Mouse (Mus musculus): ENCODE results near the gene Pgm5.
"Not testable (repeated sequence)": the region's sequence is repeated elsewhere in the genome, so short reads cannot be mapped to it uniquely, and the experiment has no call there.

Gene Pgm5

DNA sequence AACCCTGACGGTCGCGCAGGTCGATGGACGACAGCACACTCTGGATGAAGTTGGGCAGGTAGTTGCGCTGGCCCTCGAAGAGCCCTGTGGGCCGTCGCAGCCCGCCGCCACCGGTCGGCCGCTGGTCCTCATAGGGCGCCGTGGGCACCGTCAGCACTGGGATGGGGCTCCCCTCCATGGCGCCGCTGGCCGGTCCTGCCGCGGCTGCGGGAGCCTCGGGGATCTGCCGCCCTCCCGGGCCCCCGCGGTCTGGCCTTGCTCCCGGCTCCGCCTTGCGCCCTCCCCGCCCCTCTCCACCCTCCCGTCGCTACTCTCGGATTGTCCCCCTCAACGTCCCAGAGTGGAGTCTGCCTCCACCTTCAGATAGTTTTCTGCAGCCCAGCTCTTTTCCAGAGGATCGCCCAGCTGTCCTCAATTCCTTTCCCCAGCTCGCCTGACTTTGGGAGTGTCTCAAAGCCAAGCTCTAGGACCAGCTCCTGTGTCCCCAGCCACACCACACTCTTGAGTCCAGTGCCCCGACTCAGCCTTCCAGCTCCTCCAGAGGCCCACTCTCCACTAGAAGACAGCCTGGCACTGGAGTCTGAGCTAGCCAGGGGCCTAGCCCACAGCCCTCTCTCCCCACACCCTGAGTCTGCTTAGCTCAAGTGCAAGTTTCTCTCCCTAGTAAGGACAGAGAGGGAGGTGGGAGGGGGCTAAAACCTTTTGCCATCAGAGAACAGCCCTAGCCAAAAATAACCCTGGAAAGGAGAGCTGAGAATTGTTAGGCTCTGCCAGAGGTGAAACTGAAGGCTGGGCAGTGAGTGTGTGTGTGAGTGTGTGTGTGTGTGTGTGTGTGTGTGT, at the start of gene Pgm5:
TSS of gene Pgm5 (minus strand) at position 244 of the 840 bp plus-strand sequence.
- DNase-seq (ENCODE audit: low spot score in 2 of 2): no peak

DNA sequence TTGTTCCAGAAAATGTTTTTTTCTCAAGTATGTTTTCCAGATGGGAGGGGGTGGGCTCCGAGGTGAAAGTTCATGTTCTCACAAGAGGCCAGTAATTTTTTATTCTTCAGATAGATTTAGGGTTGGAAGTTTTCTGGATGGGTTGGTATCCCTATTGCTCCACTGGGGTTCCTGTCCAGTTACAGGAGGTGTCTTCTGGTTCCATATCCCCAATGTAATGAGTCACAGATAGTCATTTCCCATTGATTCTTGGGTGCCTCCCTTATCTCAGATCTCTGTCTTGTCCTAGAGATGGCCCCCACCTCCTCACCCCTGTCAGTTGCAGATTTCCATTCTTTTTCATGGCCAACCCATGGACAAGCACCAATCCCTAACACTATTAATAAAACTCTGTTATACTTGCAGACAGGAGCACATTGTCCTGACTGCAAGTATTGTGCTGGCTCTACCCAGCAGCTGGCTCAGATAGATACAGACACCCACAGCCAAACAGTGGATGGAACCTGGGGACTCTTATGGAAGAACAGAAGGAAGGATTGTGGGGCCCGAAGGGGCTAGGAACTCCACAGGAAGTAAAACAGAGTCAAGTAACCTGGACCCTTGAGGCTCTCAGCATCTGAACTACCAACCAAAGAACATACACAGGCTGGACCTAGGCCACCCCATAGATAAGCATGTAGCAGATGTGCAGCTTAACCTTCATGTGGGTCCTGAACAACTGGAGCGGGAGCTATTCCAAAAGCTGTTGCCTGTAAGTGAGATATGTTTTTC, 46.9 kb upstream of the Pgm5 start:
- no peak for DNase-seq (ENCODE audit: low spot score in 2 of 2)

DNA sequence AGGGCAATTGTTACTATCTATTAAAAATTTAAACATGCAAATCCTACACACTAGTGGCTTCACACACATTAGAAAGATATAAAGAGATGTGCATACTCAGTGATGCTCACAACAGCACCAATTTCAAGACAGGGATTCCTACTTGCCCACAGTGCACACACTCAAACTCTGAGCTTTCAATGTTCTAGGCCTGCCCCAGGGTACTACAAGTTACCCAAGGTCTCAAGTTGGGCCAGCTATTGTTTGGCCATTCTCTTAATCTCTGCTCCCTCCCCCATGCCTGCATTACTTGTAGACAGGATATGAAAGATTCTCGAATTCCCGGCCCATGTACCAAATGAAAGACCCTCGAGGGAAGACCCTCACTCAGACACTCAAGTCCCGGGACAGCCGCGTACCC, 46.0 kb upstream of the Pgm5 start:
- no peak for DNase-seq (ENCODE audit: low spot score in 2 of 2)

DNA sequence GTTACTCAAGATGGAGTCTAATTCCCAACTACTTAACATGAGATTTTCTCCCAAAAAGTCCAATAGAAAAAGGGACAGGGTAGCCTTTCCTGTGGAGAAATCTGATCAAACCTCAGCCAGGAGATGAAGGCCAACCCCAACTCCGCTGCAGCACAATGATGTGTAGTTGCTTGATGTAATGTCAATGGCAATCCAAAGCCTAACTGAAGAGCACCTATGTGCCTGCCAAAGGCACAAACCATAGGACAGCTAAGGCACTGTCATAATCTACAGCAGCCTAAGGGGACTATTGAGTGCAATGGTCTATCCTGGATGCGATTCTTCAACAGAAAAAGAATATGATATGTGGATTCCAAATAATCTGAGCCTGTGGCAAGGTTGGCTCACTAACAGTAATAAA, 41.2 kb upstream of the Pgm5 start:
- DNase-seq (ENCODE audit: low spot score in 2 of 2): no peak

DNA sequence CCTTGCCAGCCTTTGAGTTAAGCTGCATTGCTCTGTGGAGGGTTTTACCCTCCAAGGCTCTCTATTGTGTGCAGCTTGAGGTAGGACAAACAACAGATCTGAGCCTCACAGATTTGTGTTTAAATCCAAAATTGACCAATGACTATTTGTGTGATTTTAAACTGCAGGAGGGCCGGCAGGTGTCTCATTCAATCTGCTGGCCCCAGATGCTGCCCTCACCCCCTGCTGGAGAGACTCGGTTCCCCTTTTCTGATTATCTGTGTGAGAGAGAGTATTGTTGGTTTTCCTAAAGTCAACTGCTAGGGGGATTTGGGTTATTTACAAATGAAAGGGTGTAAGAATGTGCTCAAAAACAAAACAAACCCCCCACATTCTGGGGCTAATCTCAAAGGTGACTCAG, 40.6 kb upstream of the Pgm5 start:
- no peak for DNase-seq (ENCODE audit: low spot score in 2 of 2)

DNA sequence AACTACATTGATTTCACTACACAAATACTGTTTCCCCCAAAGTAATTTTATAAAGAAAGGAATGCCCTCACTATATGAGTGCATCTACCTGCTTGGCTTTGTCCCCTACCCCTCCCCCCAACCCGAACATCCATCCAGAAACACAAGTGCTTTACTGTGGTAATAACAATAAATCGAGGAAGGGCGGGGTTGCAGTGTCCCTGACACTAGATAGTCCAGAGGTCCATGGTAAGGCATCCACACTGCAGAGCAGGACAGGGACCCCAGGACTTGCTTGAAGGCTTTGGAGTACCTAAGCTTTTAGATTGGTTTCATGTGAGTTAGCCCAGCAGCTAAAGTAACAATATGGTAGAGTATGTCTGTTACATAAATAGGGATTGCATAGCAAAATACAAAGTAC, 40.0 kb upstream of the Pgm5 start:
- DNase-seq (ENCODE audit: low spot score in 2 of 2): no peak

DNA sequence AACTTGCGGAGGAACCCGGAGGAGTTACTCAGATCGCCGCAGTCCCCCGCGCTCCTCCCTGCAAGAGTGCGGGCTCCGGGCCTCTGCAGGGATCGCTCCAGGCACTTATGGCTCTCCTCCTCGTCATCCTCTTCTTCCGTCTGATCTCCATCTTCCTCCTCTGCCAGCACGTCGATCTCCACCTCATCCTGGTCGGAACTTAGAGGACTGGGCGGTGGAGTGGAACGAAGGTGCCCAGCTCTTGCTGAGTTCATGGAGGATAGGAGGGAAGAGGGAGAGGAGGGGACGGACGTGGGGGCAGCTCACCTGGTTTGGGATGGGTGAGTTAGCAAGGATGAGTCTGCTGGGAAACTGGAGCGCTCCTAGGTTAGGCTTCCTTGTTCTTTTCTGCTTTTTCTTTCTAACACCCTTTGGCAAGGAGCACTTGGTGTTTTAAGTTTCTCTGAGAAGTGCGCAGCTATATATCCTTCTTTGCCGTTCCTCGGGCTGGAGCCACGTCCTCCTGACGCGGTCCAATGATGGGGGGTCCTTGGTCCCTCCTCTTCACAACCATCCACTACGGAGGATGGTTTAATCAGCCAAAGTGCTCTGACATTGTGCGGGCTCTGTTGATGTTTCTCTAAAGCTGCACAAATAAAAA, 39.0 kb upstream of the Pgm5 start, which contains the start of gene Foxd4:
TSS of gene Foxd4 (minus strand) at position 617 of the 640 bp plus-strand sequence.
- no peak for DNase-seq (ENCODE audit: low spot score in 2 of 2)

DNA sequence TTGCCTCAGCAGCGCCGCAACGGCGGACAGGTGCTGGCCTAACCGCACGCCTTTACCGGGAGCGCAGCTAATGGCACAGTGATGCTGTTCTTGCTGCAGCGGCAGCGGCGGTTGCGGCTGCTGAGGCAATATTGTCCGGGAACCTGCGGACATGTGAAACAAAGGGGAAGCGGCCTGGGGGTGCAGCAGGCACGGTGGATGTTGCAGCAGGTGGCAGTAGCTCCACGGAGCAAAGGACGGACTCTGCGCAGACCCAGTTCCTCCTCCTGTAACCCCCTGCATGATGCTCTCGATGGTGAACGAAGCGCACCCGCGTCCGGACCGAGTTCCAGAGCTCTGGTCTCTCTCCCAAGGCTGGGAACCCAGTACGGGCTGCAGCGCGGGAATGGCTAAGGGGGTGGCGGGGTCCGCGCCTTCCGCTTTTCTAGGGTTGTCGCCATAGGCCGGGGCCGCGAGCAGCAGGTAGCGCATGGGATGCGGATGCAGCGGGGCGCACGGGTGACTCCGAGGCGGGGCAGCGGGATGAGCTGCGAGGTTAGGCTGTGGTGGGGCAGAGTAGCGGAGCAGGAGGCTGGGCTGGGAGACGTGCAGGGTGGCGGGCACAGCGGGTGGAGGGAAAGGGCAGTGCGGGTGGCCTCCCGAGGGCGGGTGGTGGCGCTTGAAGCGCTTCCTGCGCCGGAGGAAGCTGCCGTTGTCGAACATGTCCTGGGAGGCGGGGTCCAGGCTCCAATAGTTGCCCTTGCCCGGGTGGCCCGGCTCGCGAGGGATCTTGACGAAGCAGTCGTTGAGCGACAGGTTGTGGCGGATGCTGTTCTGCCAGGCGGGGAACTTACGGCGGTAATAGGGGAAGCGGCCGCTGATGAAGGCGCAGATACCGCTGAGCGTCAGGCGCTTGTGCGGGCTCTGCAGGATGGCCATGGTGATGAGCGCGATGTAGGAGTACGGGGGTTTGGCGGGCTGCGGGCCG, 38.2 kb upstream of the Pgm5 start:
- peak in 1 of 2 experiments; percentile 15 for DNase-seq (ENCODE audit: low spot score in 2 of 2)

DNA sequence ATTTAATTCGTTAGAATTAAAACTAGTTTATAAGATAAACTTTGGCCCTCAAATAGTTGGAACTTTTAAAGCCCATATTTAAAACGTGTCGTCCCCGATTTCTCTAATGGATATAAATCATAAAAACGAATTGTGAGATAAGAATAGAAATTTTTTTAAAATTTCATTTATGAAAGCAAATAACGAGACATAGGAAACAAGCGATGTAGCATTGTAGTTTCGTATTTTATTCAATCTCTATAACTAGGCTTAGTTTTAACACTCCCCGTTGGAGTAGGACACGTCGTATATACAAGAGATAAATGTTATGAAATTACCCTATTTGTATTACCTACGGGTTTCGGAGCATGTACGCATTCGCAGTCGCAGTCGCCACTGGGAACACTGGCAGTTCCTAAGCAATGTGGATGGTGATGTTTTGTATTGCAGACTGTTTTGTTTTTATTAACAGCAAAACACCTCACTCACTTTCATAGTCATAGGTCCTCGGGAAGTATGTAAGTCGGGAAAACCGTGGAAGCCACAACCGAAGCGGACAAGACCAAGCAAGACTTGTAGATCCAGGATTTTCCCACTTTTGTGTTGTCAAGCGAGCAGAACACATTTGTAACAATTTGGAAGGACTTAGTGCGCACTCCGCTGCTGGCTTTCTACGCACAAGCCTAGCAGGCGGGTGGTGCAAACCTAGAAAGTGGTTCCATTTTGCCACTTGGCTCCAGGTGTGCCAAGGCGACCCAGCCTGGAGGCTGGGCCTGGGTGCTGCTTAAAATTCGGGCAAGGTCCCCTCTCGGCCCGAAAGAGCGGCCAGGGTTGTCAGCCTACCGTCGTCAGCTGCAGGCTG, 37.3 kb upstream of the Pgm5 start:
- no peak for DNase-seq (ENCODE audit: low spot score in 2 of 2)

DNA sequence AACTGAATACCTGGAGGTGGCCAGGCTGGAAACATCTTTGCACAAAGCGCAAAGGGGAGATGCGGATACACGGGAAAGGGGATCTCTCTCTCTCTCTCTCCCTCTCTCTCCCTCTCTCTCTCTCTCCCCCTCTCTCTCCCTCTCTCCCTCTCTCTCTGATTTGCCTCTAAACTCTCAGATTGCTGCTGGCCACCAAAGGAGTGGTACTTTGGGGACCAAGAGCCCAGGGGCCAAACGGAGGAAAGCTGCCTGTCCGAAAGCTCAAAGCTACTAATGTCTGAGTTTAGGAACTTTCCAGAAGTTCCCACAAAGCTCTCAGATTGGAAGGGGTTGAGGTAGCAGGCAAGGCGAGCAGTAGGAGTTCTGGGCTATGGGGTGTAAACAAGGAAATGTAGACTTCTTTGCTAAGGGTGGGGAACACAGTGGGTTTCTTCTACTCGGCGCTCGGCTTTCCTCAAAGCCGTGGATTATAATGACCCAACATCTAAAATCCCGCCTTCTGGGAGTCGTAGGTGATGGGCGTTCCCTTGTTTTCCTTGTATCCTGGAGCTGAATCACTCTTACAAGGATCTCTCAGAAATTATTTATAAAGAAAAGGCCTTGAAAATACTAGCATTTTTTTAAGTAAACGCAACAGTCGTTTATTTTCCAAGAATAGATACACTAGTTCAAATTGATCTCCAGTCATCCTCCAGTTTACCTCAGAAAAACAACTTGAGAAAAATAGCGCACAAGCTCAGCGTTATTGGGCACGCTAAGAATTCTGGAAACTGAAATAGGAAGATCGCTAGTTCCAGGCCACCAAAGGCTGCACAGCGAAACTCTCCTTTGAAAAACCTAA, 36.5 kb upstream of the Pgm5 start:
- DNase-seq (ENCODE audit: low spot score in 2 of 2): no peak

DNA sequence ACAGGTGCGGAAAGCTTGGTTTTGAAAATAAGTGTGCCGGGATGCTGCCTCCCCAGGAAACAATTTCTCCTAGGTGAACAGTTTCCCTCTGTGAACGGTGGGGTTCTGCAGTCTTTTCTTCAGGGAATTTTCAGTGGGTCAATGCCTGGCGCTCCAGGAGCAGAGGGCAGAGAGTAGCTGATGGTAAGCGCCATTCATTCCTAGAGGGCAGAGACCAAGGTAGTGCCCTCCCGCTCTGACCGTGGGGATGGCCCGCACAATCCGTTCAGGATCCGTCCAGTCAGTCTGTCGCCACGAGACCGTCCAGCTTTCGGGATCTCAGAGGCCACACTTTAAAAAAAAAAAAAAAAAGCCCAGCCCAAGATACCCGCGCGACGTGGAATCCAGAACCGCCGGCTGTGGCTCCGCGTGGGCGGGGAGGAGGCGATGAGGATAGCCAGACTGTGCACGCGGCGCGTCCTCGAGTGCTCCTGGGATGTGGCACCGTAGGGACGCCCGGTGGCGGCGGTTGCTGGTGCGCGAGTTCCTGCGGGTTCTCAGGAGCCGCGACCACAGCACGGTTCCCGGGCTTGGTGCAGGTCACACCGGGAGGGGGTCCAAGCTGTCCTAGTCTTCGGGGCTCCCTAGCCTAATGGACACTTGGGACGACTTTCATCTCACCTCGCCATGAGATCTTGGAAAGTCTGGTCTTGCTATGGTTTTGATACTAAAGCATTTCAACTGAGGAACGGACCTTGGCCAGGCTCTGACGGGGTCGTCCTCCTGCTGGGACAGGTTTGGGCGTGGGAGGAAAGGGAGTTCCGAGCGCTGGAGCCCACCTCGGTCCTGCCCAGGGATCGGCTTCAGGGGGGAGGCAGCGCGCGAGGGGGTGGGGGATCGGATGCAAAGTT, 35.6 kb upstream of the Pgm5 start:
- DNase-seq (ENCODE audit: low spot score in 2 of 2): no peak

DNA sequence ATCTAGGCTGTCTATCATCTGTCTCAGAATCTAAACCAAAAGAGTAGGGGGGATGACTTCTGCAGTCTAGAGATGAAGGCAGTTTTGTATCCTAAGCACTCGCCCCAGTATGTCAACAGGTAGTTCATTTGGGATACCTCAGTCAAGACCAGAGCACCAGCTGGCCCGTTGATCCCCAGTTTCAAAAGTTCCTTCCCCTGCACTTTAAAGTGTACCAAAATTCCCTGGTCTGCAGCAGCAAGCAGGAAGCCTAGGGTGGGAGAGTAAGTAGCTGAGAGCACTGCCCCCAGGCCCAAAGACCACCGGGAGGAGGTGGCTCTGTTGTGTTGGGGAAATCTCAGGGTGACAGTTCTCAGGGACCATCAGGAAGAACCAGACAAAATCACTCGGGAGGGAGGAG, 34.9 kb upstream of the Pgm5 start:
- DNase-seq (ENCODE audit: low spot score in 2 of 2): no peak

DNA sequence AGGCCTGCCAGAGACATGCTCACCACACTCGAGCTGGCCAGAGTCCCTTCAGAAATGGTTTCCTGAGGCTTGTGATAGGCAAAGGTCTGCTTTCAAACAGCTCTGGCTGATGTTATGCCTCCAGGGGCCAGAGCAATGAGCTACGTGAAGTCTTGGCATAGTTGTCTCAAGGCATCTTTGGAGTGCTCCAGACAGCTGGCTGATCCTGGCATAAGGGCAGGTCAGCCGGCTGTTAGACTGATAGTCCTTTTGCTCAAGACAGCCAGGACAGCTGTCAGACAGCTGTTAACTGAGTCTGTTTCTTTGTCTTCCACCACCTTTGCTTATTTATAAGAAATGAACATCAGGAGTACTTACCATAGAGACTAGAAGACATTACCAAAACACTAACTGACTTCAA, 25.2 kb upstream of the Pgm5 start:
- DNase-seq (ENCODE audit: low spot score in 2 of 2): no peak

DNA sequence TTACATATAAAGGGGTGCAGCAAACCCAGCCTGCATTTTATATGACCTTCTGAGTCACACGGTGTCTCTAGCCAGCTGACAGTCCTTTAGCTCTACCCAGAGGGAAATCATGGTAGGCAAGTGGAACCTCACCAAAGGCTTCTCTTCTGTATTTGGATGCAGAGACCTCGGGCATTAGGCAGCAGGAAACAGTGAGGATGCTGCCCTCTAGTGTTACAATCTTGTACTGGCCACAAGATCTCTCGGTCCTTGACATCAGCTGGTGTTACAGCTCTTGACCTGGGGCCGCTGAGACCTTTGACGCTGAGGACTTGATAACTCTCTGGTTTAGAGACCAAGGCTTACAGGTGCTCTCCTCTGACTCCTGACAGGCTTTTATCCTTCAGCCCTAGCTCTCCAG, 23.8 kb upstream of the Pgm5 start:
- DNase-seq (ENCODE audit: low spot score in 2 of 2): peak; percentile 25 to 29

DNA sequence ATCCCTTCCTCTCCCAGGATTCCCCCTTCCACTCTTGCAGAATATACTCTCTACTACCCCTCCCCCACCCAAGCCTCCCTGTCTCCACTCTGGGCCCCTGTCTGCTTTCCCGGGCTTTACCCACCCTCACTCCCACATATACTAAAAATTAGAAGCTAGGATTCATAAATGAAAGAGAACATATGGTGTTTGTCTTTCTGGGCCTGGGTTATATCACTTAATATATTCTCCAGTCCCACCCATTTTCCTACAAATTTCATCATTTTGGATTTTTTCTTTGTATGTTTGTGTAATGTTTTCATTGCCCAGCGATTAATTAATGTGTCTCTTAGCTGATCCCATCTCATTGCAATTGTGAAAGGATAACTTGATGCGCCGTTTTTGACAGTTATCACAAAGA, 19.6 kb upstream of the Pgm5 start:
- DNase-seq (ENCODE audit: low spot score in 2 of 2): no peak

DNA sequence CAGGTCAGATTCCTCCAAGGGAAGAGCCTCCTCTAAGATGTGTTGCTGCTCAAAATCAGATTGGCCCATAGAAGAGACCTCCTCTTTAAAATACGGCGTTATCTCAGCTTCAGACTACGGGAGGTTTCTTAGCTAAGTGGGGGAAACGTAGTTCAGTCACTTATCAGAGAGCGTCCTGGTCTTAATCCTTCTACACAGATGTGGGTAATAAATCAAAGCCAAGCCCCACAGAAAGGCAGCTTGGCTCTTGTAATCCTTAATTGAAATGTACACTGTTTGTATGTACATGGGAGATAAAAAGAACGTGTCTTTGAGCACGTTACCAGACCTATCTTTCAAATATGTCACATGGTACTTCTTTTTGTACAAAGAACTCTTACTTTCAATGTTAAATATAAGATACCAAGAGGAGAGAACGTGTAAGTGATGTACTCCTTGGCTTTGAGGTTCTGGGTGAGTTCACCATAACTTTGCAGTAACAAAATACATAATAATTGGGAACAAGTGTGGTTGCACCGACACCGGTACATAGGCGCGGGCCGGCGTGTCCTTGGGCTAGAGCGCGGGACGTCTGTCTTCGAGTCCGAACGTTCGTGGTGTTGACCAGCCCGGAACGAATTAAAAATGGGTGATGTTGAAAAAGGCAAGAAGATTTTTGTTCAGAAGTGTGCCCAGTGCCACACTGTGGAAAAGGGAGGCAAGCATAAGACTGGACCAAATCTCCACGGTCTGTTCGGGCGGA, 13.6 kb upstream of the Pgm5 start, which contains the start of gene Gm10053:
TSS of gene Gm10053 (plus strand) at position 558 of the 742 bp plus-strand sequence.
- not testable (repeated sequence) for DNase-seq (ENCODE audit: low spot score in 2 of 2)

DNA sequence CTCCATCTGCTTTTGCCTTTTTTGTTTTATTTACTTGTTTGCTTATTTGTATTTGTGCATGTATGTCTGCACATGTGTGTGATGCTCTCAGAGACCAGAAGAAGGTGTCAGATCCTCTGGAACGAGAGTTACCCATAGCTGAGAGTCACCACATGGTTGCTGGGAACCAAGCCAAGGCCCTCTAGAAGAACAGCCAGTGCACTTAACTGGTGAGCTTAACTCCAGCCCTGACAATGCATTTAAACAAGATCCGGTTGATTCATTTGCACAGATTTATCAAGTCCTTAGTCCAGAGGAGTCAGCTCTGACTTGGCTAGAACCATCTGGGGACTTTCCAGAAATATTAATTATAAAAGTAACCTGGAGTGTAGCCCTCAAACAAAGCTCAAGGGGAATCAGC, 12.2 kb upstream of the Pgm5 start:
- no peak for DNase-seq (ENCODE audit: low spot score in 2 of 2)

All from spleen, postnatal 36 days (tissue).